Mouse (Mus musculus) olfactory bulb, adult 2 months (tissue): ENCODE measurements around the gene Gm7356. TPM values are rescaled to one million over a fixed set of nuclear protein-coding genes. Genes with fewer than 3 reads are reported as not detected.
"Not testable (repeated sequence)": the region's sequence is repeated elsewhere in the genome, so short reads cannot be mapped to it uniquely, and the experiment has no call there.

ENCODE experiments used
- H3K27ac ChIP-seq: fragments of 200-500 bp; 2 replicates; pipeline ENCODE4 v1.5.1; 2012; ENCODE audit warnings: low read depth, low read length; ENCODE audit not compliant: insufficient read depth
- H3K4me1 ChIP-seq: fragments of 200-500 bp; 2 replicates; pipeline ENCODE4 v1.6.1; 2012; ENCODE audit warnings: low read length; ENCODE audit not compliant: control insufficient read depth, insufficient read depth
- H3K4me3 ChIP-seq: fragments of 200-500 bp; 2 replicates; pipeline ENCODE4 v1.5.1; 2012; ENCODE audit warnings: mild to moderate bottlenecking, low read depth, low read length, moderate library complexity; ENCODE audit not compliant: insufficient read depth
- CTCF ChIP-seq: fragments of 200-500 bp; IDR thresholded peaks from 2 replicates; pipeline ENCODE4 v1.5.1; 2012; ENCODE audit warnings: low read depth, mild to moderate bottlenecking, low read length, moderate library complexity; ENCODE audit not compliant: insufficient read depth
- POLR2A ChIP-seq: fragments of 200-500 bp; IDR thresholded peaks from 2 replicates; pipeline ENCODE4 v1.6.1; 2012; ENCODE audit warnings: mild to moderate bottlenecking, low read depth, low read length, moderate library complexity; ENCODE audit not compliant: insufficient read depth
- WGBS: fragments of 180-500 bp; shearing (Covaris S2); methylation state at CpG from one replicate; pipeline ENCODE4 v1.1.7; 2018; 5-methylcytosine and 5-hydroxymethylcytosine counted together
- polyA plus RNA-seq: library from polyadenylated mRNA; stranded (reverse); fragments of >200 nt; gene quantifications from 2 replicates; pipeline ENCODE4 v1.2.4, GENCODE M21; 2012; ENCODE audit warnings: low replicate concordance; ENCODE audit not compliant: missing spikeins, insufficient read depth, insufficient read length

Gm7356 gene
- not detected in 2 replicates for polyA plus RNA-seq

GRCm38 (mm10) chr17:14003604-14004003 is at the start of gene Gm7356:
Gene Gm7356, minus strand, starts transcription at chr17:14003704.
- WGBS = 82% methylated on average over 4 of the region's 4 CpGs
- H3K27ac ChIP-seq, H3K4me1 ChIP-seq, H3K4me3 ChIP-seq: not testable (repeated sequence)

- H3K4me3 ChIP-seq, H3K4me1 ChIP-seq, H3K27ac ChIP-seq: not testable (repeated sequence)
- 33% methylated on average over 1 of the region's 2 CpGs for WGBS
These were observed 38.4 kb upstream of the Gm7356 start for GRCm38 (mm10) chr17:14041880-14042279.

GRCm38 (mm10) chr17:14037012-14037411 is 33.5 kb upstream of the Gm7356 start:
- WGBS = 60% methylated on average over 1 of the region's 2 CpGs
- H3K27ac ChIP-seq, H3K4me3 ChIP-seq, H3K4me1 ChIP-seq: not testable (repeated sequence)

- not testable (repeated sequence) for H3K4me3 ChIP-seq, H3K27ac ChIP-seq, H3K4me1 ChIP-seq
- 66% methylated on average over 4 of the region's 4 CpGs for WGBS
These were observed 32.6 kb upstream of the Gm7356 start for GRCm38 (mm10) chr17:14036113-14036512.

- not testable (repeated sequence) for H3K27ac ChIP-seq, H3K4me1 ChIP-seq, H3K4me3 ChIP-seq
- WGBS = 60% methylated on average over 2 of the region's 2 CpGs
These were observed 10.1 kb downstream of the Gm7356 start for GRCm38 (mm10) chr17:13993425-13993824.

- Histone ChIP-seq H3K27ac (no peak overlapping the region), H3K4me3 (no peak overlapping the region), H3K4me1 (no peaks in the 10 kb centered on the region)
- TF ChIP-seq POLR2A = no peak
- TF ChIP-seq CTCF = no peak
- 88% methylated on average over 1 of the region's 1 CpGs for WGBS
These were observed 15.8 kb downstream of the Gm7356 start for GRCm38 (mm10) chr17:13987690-13988089.

- not testable (repeated sequence) for H3K4me1 ChIP-seq, H3K4me3 ChIP-seq, H3K27ac ChIP-seq
- 80% methylated on average over 5 of the region's 5 CpGs for WGBS
These were observed 32.7 kb downstream of the Gm7356 start for GRCm38 (mm10) chr17:13970796-13971195.

GRCm38 (mm10) chr17:13969917-13970316 is 33.6 kb downstream of the Gm7356 start:
- 81% methylated on average over 1 of the region's 2 CpGs for WGBS
- H3K4me1 ChIP-seq, H3K4me3 ChIP-seq, H3K27ac ChIP-seq: not testable (repeated sequence)

- WGBS = 23% methylated on average over 1 of the region's 2 CpGs
- H3K4me1 ChIP-seq, H3K4me3 ChIP-seq, H3K27ac ChIP-seq: not testable (repeated sequence)
These were observed 38.5 kb downstream of the Gm7356 start for GRCm38 (mm10) chr17:13965048-13965447.

- 89% methylated on average over 3 of the region's 3 CpGs for WGBS
- not testable (repeated sequence) for H3K4me1 ChIP-seq, H3K27ac ChIP-seq, H3K4me3 ChIP-seq
These were observed 41.3 kb downstream of the Gm7356 start for GRCm38 (mm10) chr17:13962245-13962644.

GRCm38 (mm10) chr17:13958129-13958528 is 45.4 kb downstream of the Gm7356 start:
- not testable (repeated sequence) for H3K4me1 ChIP-seq, H3K4me3 ChIP-seq, H3K27ac ChIP-seq
- 67% methylated on average over 1 of the region's 2 CpGs for WGBS

- H3K4me1 ChIP-seq, H3K4me3 ChIP-seq, H3K27ac ChIP-seq: not testable (repeated sequence)
- 94% methylated on average over 1 of the region's 1 CpGs for WGBS
These were observed 51.9 kb downstream of the Gm7356 start for GRCm38 (mm10) chr17:13951570-13951969.

Other genes starting within 250 kb of the Gm7356 start
- gene Afdn, start 243.2 kb downstream of the Gm7356 start, polyA plus RNA-seq = not detected in 2 replicates
- not detected in 2 replicates for gene Tcte2, start 241.9 kb downstream of the Gm7356 start, polyA plus RNA-seq
- not detected in 2 replicates for gene Gm7168, start 55.3 kb downstream of the Gm7356 start, polyA plus RNA-seq
- not detected in 2 replicates for gene Gm7358, start 55.8 kb upstream of the Gm7356 start, polyA plus RNA-seq
- gene Dact2, start 200.6 kb upstream of the Gm7356 start, polyA plus RNA-seq = not detected in 2 replicates